Mouse (Mus musculus) left cerebral cortex, postnatal 36 days (tissue): ENCODE data around the gene Bcl9. TPM values are rescaled to one million over a fixed set of nuclear protein-coding genes. Genes with fewer than 3 reads are reported as not detected.

Experiments
- DNase-seq, 2 experiments: peaks; one replicate each; pipeline ENCODE4 v3.0.0; 2021 to 2022; ENCODE audit warnings: low spot score in 2 of 2, mixed read lengths in 1 of 2
- intact Hi-C: fragments of 180-260 bp; cut with DNase I; formaldehyde crosslinking; loops from one replicate; pipeline ENCODE4 v1.15.1; 2025
- total RNA-seq, 2 experiments: library from RNA; stranded (reverse); gene quantifications; 2 replicates each; pipeline ENCODE4 v1.2.3; 2021

Bcl9 gene
- total RNA-seq, result 10 to 100 TPM; 42.2 to 53.0 TPM

DNA sequence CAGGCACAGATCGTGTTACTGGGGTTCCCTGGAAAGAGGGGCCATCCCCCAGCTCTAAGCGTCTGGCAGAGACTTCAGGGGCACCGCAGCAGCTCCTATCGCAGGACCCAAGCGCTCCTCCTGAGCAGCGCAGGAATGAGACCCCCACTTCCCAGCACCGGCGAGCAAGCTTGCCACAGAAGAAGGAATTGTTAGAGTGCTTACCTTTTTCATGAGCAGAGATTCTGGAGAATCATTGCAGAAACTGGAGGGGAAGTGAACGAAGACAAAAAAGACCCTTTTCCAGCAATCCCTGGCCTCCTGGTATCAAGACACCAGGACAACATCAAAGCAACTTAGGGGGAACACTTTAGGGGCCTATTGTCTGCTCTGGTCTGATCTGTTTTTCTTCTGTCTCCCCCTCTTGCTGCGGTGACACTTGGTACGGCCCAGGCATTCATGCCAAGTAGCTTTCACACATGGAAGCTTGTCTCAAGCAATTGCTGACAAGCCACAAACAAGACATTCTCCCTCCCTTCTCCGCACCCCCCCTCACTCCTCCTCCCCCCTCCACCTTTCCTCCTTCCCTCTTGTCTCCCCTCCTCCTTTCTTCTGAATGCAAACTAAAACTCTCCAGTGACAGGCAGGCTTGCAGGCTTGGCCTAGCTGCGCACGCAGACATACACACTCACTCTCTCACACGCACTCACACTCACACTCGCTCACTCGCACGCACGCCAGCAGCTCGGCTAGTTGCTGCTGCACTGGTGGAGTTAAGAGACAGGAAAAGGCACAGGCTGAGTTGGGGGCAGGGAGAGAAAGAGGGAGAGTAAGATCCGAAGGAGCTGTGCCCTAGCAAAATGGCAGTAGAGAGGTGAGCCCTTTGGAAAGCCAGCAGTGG lies at the start of gene Bcl9:
Gene Bcl9, minus strand, starts transcription at position 365 of the 880 bp plus-strand sequence.
- intact Hi-C loops, result loop anchor here (1.0 to 5.0 kb wide), 2 partner anchors 40 to 70 kb away; no protein-coding TSS in a partner anchor
- peak; percentile 83 to 86 for DNase-seq

DNA sequence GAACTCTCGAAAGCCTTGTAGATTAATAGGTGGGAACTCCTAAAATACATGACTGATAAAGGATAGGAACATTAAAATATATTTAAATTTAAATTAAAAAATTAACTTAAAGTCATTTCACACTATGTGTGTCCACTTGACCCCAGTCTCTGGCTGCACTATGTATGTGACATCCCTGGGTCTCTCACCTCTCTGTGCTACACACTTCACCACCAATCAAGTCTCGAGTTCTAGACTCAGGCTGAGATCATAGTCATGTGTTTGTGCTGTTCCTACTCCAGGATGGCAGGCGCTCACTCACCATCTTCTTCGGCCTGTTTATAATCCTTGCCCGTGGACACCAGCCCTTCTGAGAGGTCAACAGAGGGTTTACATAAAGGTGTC lies 41.5 kb upstream of the Bcl9 start:
- intact Hi-C loops, result loop anchor here (2.0 to 5.0 kb wide), 5 partner anchors 42 to 402 kb away; partner anchors contain the start of gene Bcl9
- no peak for DNase-seq

DNA sequence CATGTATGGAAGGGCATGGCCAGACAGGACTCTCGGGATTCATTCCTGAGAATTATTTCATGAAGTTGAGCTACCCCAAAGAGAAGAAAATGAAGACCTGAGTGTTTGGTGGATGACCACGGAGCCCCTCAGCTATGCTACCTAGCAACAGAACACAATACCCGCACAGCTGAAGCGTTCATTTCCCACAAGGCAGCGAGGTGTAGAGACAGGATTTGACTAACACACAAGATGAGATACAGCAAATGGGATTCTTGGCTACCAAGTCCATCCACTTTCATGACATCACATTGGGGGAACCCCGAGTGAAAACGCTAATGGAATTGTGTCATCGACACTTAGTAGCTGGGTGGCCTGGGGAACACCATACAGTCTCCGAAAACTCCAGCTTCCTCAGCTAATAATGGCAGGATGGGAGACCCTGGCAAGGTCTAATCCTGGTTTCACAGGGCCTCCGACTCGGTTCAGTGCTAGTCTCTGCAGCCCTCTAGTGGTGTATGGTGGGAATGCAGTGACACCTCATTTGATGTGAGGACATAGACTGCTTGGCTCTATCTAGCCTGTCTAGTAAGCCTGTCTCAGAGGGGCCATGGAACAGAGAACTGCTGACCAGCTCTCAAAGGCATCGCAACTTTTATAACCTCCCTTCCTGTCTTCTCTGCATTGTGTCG lies 40.9 kb upstream of the Bcl9 start:
- intact Hi-C loops, result loop anchor here (2.0 to 5.0 kb wide), 5 partner anchors 41 to 402 kb away; partner anchors contain the start of gene Bcl9
- peak; percentile 85 to 90 for DNase-seq

DNA sequence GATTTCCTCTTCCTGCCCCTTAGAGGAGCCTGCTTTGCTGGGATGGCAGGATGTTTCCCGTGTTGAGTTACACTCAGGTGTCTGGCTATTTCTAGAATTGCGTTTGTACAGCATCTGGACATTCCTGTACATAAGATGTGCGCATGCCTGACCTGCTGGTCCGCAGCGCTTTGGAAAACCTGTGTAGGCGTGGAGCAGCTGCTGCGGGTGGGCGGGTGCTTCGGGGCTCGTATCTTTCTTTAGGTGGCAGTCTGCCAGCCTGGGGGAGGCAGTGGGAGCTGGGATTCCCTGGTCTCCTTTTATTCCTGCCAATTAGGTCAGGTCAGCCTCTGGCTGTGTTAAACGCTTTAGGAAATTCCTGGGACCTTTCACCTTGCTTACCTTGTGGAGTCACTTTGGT lies 39.6 kb upstream of the Bcl9 start:
- intact Hi-C loops, result loop anchor here (5.0 kb wide), 3 partner anchors 40 to 250 kb away; partner anchors contain the start of gene Bcl9
- peak; percentile 31 to 49 for DNase-seq

DNA sequence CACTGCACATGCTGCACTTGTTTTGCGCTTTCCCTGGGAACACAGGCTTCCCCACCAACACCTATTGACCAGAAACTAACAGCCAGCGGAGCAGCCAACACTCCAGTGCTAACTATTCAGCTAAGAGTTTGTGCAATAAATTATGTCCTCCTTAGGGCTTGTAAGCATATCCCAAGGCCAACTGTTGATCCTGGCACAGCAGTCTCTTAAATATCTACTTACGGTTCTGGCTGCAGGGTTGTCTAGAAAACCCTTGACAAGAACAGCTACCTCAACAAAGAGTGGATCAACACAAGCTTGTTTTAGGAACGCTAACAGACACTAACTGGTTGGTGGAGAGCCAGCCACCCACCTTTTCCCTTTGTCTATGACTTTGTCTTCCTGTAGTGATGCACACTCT lies 38.6 kb upstream of the Bcl9 start:
- intact Hi-C loops, result loop anchor here (5.0 kb wide), 3 partner anchors 39 to 251 kb away; partner anchors contain the start of gene Bcl9
- DNase-seq, result no peak

DNA sequence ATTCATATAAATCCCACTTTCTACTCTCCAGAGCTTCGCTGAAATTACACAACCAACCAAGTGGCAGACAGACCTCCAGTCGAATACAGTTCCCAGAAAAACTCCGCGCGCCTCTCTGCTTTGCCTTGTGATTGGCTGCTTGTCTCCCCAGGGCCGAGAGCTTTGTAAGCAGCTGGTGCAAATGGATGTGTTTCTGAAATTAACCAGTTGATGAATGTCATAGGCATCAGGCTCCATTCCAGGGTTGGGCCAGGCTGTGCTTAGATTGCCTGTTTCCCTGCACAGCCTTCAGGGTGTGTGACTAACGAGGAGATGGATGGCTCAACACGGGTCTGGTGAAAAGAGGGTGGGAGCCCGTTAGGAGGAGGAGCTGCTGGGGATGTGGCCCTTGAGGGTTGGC lies 36.9 kb upstream of the Bcl9 start:
- intact Hi-C loops, result loop anchor here (5.0 kb wide), 3 partner anchors 37 to 253 kb away; partner anchors contain the start of gene Bcl9
- DNase-seq, result no peak

DNA sequence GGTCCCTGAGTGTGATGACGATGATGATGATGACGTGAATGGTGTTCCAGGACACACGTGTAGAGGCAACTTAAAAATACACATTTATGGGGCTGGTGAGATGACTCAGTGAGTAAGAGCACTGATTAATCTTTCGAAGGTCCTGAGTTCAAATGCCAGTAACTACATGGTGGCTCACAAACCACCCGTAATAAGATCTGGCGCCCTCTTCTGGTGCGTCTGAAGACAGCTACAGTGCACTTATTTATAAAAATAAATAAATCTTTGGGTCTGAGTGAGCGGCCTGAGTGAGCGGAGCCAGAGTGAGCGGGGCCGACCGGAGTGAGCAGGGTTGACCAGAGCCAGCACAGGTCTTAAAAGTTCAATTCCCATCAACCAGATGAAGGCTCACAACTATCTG lies 34.5 kb upstream of the Bcl9 start:
- DNase-seq, result no peak
- intact Hi-C loops, result no loop called here

DNA sequence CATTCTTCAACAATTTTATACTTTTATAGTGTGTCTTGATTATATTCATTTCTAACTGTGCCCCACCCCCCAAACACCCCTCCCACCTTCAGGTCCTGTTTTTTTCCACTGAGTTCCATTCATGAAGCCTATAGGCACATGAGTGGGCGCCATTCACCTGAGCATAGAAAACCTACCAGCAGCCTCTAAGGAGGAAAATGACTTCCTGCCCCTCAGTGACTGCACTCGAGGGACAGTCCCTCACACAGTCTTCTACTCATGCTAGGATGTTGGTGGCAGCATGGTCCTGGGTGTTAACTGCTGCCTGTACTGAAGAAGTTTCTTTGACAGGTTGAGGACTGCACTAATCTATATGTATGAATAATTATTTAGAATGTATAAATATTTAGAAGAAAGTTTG lies 30.1 kb upstream of the Bcl9 start:
- no peak for DNase-seq
- intact Hi-C loops, result no loop called here

DNA sequence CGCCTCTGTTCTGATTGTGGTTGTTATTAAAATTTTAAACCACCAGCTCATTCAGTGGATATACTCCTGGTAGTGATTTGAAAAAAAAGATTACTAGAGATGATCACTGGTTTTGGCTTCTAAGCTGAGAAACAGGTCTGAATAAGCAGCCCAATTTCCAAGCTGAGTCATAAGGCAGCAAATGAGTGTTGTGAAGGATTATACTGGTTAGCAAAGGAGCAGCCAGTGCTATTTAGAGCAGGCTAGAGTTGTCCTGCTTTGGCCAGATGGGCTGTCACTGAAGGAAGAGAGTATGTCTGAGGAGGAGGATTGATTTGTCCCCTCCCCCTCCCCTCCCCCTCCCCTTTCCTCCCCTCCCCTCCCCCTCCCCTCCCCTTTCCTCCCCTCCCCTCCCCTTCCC lies 29.6 kb upstream of the Bcl9 start:
- intact Hi-C loops, result no loop called here
- no peak for DNase-seq

DNA sequence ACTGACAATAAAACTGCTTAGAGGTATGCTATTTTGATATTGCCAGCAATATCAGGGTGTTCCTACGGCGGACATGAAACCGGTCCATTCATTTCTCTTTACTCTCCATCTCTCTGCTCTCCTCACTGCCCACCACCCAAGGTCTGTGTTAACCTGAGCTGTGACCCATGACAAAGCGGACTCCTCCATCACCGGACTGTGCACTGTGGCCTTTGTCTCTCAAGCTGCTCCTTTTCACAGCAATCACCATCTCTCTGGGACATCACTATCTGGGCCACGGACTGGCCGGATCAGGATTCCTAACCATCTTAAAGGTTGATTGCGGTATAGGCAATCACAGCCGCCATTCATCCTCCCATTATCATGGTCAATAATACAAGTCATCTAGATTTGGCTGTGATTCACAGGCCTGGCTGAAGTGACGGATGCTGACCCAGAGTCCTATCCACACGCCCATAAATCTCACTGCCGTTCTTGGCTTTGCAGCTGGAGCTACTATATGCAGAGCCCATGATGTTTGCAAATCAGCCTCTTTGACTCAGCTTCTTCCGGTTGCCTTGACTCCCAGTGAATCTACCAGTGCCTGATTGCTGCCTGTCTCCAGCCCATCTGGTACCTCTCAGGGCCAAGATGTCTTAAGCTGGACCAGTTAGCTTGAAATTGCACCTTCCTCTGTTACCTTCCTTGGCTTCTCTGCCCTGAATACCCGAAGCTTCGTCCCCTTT lies 28.1 kb upstream of the Bcl9 start:
- intact Hi-C loops, result no loop called here
- no peak for DNase-seq

DNA sequence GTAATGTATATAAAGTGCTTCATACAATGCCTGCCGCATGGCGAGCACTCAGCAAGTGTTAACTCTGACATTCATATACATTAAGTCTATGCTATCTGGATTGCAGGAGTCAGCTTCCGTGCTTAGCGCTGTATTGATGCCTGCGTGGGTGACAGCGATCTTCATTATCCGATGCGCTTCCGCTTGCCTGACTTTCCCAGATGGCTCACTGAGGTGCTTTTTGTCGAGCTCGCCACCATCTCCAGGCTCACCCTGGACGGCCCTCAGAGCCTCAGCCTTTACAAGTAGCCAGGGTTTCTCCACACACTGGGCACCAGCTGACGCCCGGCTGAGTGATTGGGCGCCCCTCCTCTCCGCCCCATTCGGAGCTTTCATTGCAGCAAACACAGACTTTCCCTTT lies 26.3 kb upstream of the Bcl9 start:
- intact Hi-C loops, result no loop called here
- no peak for DNase-seq

DNA sequence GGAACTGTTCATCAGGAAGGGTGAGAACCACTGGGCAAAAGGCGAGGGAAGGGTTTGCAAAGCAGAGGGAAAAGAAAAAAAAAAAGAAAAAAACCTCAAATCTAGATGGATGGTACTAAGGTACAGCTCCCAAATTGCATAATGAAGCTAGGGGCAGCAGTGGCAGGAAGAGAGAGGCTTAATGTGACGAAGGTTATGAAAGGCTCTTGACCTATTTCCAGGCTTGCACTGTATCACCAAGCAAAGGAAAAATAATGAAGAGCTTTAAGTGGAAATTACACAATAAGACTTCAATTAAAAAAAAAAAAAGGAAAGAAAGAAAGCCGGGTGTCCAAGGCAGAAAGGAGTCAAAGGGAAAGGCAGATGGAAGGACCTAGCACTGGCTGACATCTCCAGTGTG lies 19.6 kb upstream of the Bcl9 start:
- intact Hi-C loops, result no loop called here
- DNase-seq, result no peak

DNA sequence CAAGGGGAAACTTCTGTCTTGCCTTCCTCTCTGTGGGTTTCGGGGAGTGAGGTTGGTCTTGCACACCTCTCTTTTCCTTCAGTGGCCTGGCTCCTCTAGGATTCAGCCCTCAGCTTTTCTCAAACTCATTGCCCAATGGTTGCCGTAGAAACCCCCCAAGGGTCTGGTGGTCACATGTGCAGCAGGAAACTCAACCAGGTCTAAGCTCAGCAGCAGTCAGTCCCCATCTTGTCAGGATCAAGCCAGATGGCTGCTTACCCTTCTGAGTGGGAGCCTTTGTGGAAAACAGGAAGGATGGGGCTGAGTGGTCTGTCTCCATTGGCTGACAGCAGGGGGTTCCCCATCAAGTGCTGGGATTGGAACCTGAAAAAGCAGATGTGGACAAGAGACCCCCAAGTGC lies 15.7 kb upstream of the Bcl9 start:
- intact Hi-C loops, result loop anchor here (5.0 kb wide), 1 partner anchor 86 kb away; no protein-coding TSS in a partner anchor
- no peak for DNase-seq

DNA sequence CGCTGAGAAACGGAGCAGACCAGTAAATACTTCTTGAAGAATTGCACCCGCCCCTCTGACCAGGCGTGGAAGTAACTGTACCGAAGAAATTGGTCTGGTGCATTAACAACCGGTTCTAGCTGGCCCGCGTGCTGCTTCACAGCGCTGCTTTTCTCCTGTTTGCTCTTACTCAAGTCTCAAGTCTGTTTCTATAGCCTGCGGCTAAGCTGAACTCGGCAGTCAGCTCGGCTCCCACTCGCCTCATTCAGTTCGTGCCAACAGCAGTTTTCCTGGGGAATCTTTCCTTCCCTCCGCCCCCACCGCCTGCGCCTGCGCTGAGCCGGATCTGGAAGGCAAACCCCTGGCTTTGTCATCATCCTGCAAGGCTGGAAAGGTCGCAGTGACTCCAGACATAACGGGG lies 14.3 kb upstream of the Bcl9 start:
- DNase-seq, result peak; percentile 73 to 75
- intact Hi-C loops, result loop anchor here (5.0 kb wide), 1 partner anchor 85 kb away; no protein-coding TSS in a partner anchor

DNA sequence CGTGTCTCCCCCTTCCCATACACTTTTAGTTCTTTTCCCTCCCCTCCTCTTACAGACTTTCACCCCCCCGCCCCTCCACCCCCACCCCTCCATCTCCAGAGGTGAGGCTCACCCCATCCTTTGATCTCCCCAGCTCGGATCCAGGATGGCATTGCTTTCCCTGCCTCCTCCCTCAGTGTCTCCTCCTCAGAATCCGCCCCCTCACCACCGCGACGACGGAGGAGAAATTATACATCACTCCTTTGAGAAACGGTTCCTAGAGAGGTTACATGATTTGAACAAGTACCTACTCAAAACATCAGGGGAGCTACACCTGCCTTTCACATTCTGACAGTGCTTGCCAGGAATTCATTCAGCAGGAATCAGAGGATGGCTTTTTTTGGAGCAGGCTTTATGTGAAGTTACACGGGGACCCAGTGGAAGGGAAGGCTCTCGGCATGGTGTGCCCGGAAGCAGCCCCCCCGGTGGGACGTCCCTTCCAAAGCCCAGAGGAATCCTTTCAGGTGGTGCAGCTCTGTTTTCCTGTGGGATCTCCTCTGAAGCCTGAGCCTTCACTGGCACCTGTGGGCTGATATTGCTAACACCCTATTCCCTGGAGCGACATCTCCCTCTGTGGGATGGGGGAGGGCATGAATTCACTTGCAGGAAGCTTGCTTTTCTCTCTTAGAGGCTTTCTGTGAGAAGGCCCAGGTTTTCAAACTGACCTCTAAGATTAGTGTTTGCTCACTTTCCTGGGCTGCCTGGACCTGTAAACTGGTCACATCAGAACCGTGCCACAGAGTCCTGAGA lies 12.2 kb upstream of the Bcl9 start:
- DNase-seq, result no peak
- intact Hi-C loops, result loop anchor here (5.0 kb wide), 1 partner anchor 83 kb away; no protein-coding TSS in a partner anchor

DNA sequence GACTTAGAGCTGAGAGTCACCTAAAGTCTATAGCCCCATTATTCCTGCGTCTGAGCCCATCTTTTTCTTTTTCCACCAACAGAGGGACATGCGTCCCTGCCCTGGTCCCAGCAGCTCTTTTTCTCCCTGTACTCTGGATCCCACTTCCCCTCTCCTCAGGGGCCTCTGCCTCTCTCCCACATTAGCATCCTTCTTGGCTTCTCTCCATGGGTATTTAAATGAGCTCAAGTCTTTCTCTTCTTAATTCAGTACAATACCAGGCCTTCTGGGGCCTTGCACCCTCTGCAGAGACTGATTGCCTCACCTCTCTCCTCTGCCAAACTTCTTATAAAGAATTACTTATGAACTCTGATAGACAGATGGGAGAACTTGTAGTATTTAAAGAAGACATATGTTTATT lies 10.7 kb upstream of the Bcl9 start:
- DNase-seq, result no peak
- intact Hi-C loops, result no loop called here

DNA sequence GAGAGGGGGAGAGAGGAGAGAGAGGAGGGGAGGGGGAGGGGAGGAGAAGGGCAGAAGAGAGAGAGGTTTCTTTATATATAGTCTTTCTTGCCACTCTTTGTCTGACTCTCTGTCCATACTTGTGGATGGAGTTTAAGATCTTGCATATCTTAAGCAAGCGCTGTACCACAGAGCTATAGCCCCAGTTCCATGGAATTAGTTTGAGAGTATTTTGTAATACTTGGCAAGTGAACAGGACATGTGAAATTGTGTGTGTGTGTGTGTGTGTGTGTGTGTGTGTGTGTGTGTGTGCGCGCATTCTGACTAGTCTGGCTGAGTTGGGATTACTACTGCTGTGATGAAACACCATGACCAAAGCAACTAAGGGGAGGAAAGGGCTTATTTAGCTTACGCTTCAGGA lies 8.2 kb upstream of the Bcl9 start:
- no peak for DNase-seq
- intact Hi-C loops, result no loop called here

DNA sequence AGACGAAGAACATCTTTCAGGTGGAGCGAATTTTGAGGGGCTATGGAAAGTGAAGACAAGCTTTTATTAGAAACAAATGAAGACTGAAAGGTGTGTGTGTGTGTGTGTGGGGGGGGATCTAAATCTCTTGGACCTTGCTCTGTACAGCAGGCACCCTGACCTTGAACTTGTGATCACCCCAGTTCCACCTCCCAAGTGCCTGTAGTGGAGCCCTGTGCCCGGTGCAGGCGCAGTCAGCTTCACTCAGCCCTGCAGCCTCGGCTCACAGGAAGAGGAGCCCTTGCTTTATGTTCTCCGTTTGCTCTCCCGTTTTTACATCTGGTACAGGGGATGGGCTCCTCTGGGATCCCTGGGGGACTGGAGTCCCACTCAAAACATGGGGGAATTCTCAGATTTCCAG lies 3.9 kb upstream of the Bcl9 start:
- no peak for DNase-seq

DNA sequence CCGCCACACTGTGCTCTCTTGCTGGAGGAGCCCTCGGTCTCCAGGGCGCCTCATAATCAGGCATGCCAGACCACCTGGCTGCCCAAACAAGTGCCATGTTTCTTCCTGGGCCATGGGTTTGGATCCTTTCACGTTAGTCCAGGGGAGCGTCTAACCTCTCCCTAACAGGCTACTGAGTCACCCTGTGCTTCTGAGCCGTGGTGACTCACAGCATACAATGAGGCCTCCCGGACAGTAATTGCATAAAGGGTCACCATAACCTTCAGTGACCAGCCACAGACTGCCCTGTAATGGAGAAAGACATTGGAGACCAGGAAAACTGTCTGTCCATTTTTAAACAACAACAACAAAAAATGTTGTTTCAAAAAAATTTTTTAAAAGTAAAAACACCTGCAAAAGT lies 2.7 kb upstream of the Bcl9 start:
- intact Hi-C loops, result no loop called here
- no peak for DNase-seq

More for the DNA sequence above, 3.9 kb upstream of the Bcl9 start:
- intact Hi-C loops, result no loop called here
